Mouse (Mus musculus) C2C12 (cell line): Measurements from ENCODE around the gene Kif17. TPM values are rescaled to one million over a fixed set of nuclear protein-coding genes. Genes with fewer than 3 reads are reported as not detected.

Experiments
- H3K27me3 ChIP-seq: one replicate; pipeline ENCODE4 v1.6.1; 2011; ENCODE audit not compliant: control insufficient read depth, insufficient read depth, insufficient read length
- H3K36me3 ChIP-seq: one replicate; pipeline ENCODE4 v1.6.1; 2011; ENCODE audit not compliant: control insufficient read depth, insufficient read depth
- H3K4me3 ChIP-seq: one replicate; pipeline ENCODE4 v1.5.1; 2011; ENCODE audit warnings: mild to moderate bottlenecking, control low read depth; ENCODE audit not compliant: poor library complexity, insufficient read depth, severe bottlenecking
- H3K79me2 ChIP-seq: one replicate; pipeline ENCODE4 v1.6.1; 2011; ENCODE audit not compliant: control insufficient read depth, insufficient read depth
- H3K79me3 ChIP-seq: one replicate; pipeline ENCODE4 v1.6.1; 2011; ENCODE audit warnings: low read depth, control low read depth
- H3ac ChIP-seq: one replicate; pipeline ENCODE3; 2011; ENCODE audit warnings: low read depth; ENCODE audit not compliant: control insufficient read depth, insufficient read length
- CEBPB ChIP-seq: IDR thresholded peaks from one replicate; pipeline ENCODE4 v1.6.1; 2011; ENCODE audit warnings: low read depth, mild to moderate bottlenecking, control low read depth, moderate library complexity
- CTCF ChIP-seq: IDR thresholded peaks from one replicate; pipeline ENCODE4 v1.5.1; 2011; ENCODE audit not compliant: control insufficient read depth, insufficient read depth, insufficient read length
- FOSL1 ChIP-seq: IDR thresholded peaks from one replicate; pipeline ENCODE4 v1.8.0; 2011; ENCODE audit warnings: mild to moderate bottlenecking, low read length; ENCODE audit not compliant: poor library complexity, insufficient read depth, severe bottlenecking
- MAX ChIP-seq: IDR thresholded peaks from one replicate; pipeline ENCODE4 v1.6.1; 2011; ENCODE audit warnings: mild to moderate bottlenecking, control low read depth
- MYOD1 ChIP-seq: IDR thresholded peaks from one replicate; pipeline ENCODE4 v1.6.1; 2011; ENCODE audit warnings: low read depth; ENCODE audit not compliant: control insufficient read depth, insufficient read length
- MYOG ChIP-seq: IDR thresholded peaks from one replicate; pipeline ENCODE4 v1.6.1; 2011; ENCODE audit not compliant: control insufficient read depth, insufficient read length; ENCODE audit errors: extremely low read depth
- USF1 ChIP-seq: IDR thresholded peaks from one replicate; pipeline ENCODE4 v1.6.1; 2011; ENCODE audit warnings: low read depth, mild to moderate bottlenecking, control low read depth, moderate library complexity
- polyA plus RNA-seq: library from polyadenylated mRNA; unstranded; fragments of >200 nt; fragmentation: generic; extraction: Trizol; gene quantifications from one replicate; pipeline ENCODE4 v1.2.1, GENCODE M21; 2012; ENCODE audit warnings: missing spikeins

Gene Kif17
- polyA plus RNA-seq, 1 experiment: 0.02 TPM

DNA sequence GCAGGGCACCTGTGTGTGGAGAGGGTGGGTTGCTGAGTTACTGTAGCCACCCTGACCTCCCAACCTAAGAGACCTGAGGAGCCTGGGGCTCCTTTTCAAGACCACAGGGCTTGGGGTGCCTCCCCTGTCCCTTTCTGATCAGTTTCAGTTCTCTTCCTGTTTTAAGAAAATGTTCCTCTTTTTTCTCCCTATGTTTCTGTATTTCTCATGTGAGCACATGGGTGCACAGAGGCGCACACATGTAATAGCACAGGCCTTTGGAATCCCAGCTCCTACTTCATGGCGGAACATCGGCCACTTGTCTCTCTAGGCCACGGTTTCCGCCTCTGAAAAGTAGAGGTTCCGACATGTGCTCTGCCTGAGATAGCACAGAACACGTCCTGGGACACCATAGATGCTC lies 38.5 kb downstream of the Kif17 start:
- Histone ChIP-seq H3K79me3 (no peaks in the 10 kb centered on the region), H3K36me3 (no peaks in the 10 kb centered on the region), H3ac (no peak overlapping the region), H3K27me3 (peaks cover 60% of the 10 kb centered on the region), H3K4me3 (no peak overlapping the region), H3K79me2 (no peaks in the 10 kb centered on the region)
- no peak for TF ChIP-seq MYOG
- TF ChIP-seq USF1: no peak
- no peak for TF ChIP-seq CTCF
- no peak for TF ChIP-seq MAX
- no peak for TF ChIP-seq CEBPB
- TF ChIP-seq FOSL1: no peak
- no peak for TF ChIP-seq MYOD1

- Histone ChIP-seq H3K79me2 (no peaks in the 10 kb centered on the region), H3ac (no peak overlapping the region), H3K79me3 (no peaks in the 10 kb centered on the region), H3K4me3 (no peak overlapping the region), H3K27me3 (peaks cover 63% of the 10 kb centered on the region), H3K36me3 (no peaks in the 10 kb centered on the region)
- TF ChIP-seq MYOG: no peak
- TF ChIP-seq FOSL1: no peak
- no peak for TF ChIP-seq CEBPB
- no peak for TF ChIP-seq MYOD1
- no peak for TF ChIP-seq USF1
- TF ChIP-seq CTCF: no peak
- no peak for TF ChIP-seq MAX
Measured at GRCm38 (mm10) chr4:138292028-138292427, 41.8 kb downstream of the Kif17 start.

DNA sequence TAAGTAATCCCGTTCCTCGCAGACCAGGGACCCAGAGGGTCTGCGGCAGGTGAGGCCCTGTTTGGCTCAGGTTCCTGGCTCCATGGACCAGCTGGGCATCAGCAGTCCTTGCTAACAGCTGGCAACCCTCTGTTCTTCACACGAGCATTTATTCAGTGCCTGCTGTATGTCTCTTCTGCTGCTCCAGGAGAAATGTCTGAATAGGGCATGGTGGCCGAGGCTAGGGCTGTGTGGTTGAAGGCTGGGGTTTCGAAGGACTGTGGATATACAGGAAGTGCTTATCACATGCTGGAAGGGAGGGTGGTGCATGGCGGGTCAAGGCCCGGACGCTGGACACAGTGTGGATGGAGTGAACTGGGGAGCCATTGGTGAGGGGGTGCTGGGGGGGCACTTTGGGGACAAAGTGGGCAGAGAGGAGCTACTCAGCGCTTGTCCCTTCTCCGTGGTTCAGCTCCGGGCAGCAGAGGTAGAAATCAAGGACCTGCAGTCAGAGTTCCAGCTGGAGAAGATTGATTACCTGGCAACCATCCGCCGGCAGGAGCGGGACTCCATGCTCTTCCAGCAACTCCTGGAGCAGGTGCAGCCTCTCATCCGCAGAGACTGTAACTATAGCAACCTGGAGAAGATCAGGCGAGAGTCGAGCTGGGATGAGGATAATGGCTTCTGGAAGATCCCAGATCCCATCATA lies 43.2 kb downstream of the Kif17 start:
- no peak overlapping the region for H3K4me3 ChIP-seq
- no peaks in the 10 kb centered on the region for H3K79me2 ChIP-seq
- no peaks in the 10 kb centered on the region for H3K36me3 ChIP-seq
- peaks cover 50% of the 10 kb centered on the region for H3K27me3 ChIP-seq
- no peaks in the 10 kb centered on the region for H3K79me3 ChIP-seq
- TF ChIP-seq MAX (no peak), FOSL1 (no peak), CEBPB (no peak), CTCF (no peak), MYOG (no peak), USF1 (no peak), MYOD1 (no peak)
- H3ac ChIP-seq: no peak overlapping the region

- Histone ChIP-seq H3K36me3 (no peaks in the 10 kb centered on the region), H3K79me3 (no peaks in the 10 kb centered on the region), H3ac (no peak overlapping the region), H3K4me3 (no peak overlapping the region), H3K27me3 (peaks cover 43% of the 10 kb centered on the region), H3K79me2 (no peaks in the 10 kb centered on the region)
- TF ChIP-seq MYOG: no peak
- no peak for TF ChIP-seq MAX
- no peak for TF ChIP-seq MYOD1
- TF ChIP-seq CTCF: no peak
- TF ChIP-seq FOSL1: no peak
- no peak for TF ChIP-seq USF1
- no peak for TF ChIP-seq CEBPB
Measured at GRCm38 (mm10) chr4:138293949-138294550, 43.8 kb downstream of the Kif17 start.

- peaks cover 7% of the 10 kb centered on the region for H3K79me3 ChIP-seq
- peaks cover 5% of the 10 kb centered on the region for H3K27me3 ChIP-seq
- peaks cover 14% of the 10 kb centered on the region for H3K79me2 ChIP-seq
- H3K4me3 ChIP-seq: no peak overlapping the region
- TF ChIP-seq CTCF (no peak), USF1 (no peak), MAX (no peak), MYOD1 (no peak), CEBPB (no peak), MYOG (no peak), FOSL1 (no peak)
- H3ac ChIP-seq: no peak overlapping the region
- no peaks in the 10 kb centered on the region for H3K36me3 ChIP-seq
Measured at GRCm38 (mm10) chr4:138301271-138301780, 51.1 kb downstream of the Kif17 start.

GRCm38 (mm10) chr4:138303011-138303410 lies 52.8 kb downstream of the Kif17 start:
- Histone ChIP-seq H3K79me2 (peaks cover 31% of the 10 kb centered on the region), H3ac (no peak overlapping the region), H3K4me3 (no peak overlapping the region), H3K79me3 (peaks cover 14% of the 10 kb centered on the region), H3K36me3 (no peaks in the 10 kb centered on the region), H3K27me3 (no peaks in the 10 kb centered on the region)
- TF ChIP-seq MYOG (no peak), CTCF (no peak), MAX (no peak), MYOD1 (no peak), CEBPB (no peak), FOSL1 (no peak), USF1 (no peak)
